16 mouse cellular contexts compared by ENCODE assay signal in genomic region chr10:43759186-43759905, GRCm38 (mm10).
A peak's percentile ranks its signal among the peaks of the same experiment; 100 is the strongest.
DNase-seq lines count a peak whose midpoint lies in the region; ATAC-seq and TF ChIP-seq lines count a peak whose summit lies in the region.
"Had no signal": no experiment of that assay in that cellular context is flagged by ENCODE, and none has a peak within 500 bp of the region (broad histone marks: within the 10 kb centered on the region; RNA-seq: fewer than 3 reads in every experiment).

No protein-coding gene starts in this region.

- DNase-seq in heart, embryonic 10.5 days (ENCODE audit: low spot score) = peak; percentile 67
- no peak for DNase-seq in heart, adult 9 months (ENCODE audit: low spot score in 2 of 2)
- DNase-seq in left cerebral cortex, adult 9 months (ENCODE audit: low spot score in 2 of 2) = peak; percentile 7 to 20
- no peak for DNase-seq in left cerebral cortex, postnatal 4 days
- DNase-seq in telencephalon, adult 2 months (ENCODE audit: low read depth, low spot score) = peak; percentile 32
- DNase-seq in gastrocnemius, adult 18-20 months (ENCODE audit: low spot score) = no peak
- DNase-seq: adrenal gland, postnatal 36 days; cerebellum, adult 11 months; heart, postnatal 4 days; midbrain, embryonic 14.5 days had no signal

- no peaks in the 10 kb centered on the region for H3K9me3 ChIP-seq in heart, embryonic 10.5 days
- no peaks in the 10 kb centered on the region for H3K9me3 ChIP-seq in forebrain, embryonic 16.5 days (ENCODE audit: control insufficient read depth, low read length)
- H3K9me3 ChIP-seq: embryonic facial prominence, embryonic 13.5 days; limb, embryonic 10.5 days had no signal

- intact Hi-C loops in left cerebral cortex, postnatal 4 days (cut with DNase I) = no loop called here

- no peak for ATAC-seq in forebrain, embryonic 16.5 days

- 65% methylated on average over 14 of the region's 14 CpGs for WGBS in heart, embryonic 10.5 days
- WGBS in bone marrow, adult 2 months = 64% methylated on average over 14 of the region's 14 CpGs
- 81% methylated on average over 14 of the region's 14 CpGs for WGBS in forebrain, embryonic 16.5 days

- peak; percentile 20; the same call in 1 of the 2 replicates for TF ChIP-seq POLR2A in bone marrow, adult 2 months (IDR thresholded peaks at IDR 0.05; ENCODE audit: borderline replicate concordance, control insufficient read depth, low read depth, low read length)

- no peak for TF ChIP-seq CTCF in bone marrow, adult 2 months (IDR thresholded peaks at IDR 0.05; ENCODE audit: control insufficient read depth, insufficient read depth, low read length)

- H3K9ac ChIP-seq in forebrain, embryonic 16.5 days (replicated peaks; ENCODE audit: low read depth, low read length) = no peak overlapping the region
- H3K9ac ChIP-seq: embryonic facial prominence, embryonic 13.5 days had no signal

- no peaks in the 10 kb centered on the region for H3K36me3 ChIP-seq in heart, embryonic 10.5 days
- no peaks in the 10 kb centered on the region for H3K36me3 ChIP-seq in forebrain, embryonic 16.5 days (ENCODE audit: control insufficient read depth, insufficient read depth)
- H3K36me3 ChIP-seq: embryonic facial prominence, embryonic 13.5 days; limb, embryonic 10.5 days had no signal

- no peak overlapping the region for H3K27ac ChIP-seq in heart, embryonic 10.5 days
- no peak overlapping the region; the same call in 1 of the 2 replicates for H3K27ac ChIP-seq in bone marrow, adult 2 months (ENCODE audit: control insufficient read depth, insufficient read depth, low read depth, low read length, poor library complexity)
- H3K27ac ChIP-seq in forebrain, embryonic 16.5 days (ENCODE audit: low read length) = no peak overlapping the region
- H3K27ac ChIP-seq: embryonic facial prominence, embryonic 13.5 days; limb, embryonic 10.5 days; macrophage had no signal

- no peak overlapping the region for H3K4me3 ChIP-seq in heart, embryonic 10.5 days
- no peak overlapping the region for H3K4me3 ChIP-seq in bone marrow, adult 2 months (replicated peaks; ENCODE audit: control insufficient read depth, low read depth, low read length)
- no peak overlapping the region for H3K4me3 ChIP-seq in forebrain, embryonic 16.5 days (replicated peaks; ENCODE audit: low read length)
- H3K4me3 ChIP-seq: embryonic facial prominence, embryonic 13.5 days; limb, embryonic 10.5 days had no signal

- H3K4me2 ChIP-seq in forebrain, embryonic 16.5 days (ENCODE audit: low read length) = no peak overlapping the region
- H3K4me2 ChIP-seq: embryonic facial prominence, embryonic 13.5 days; heart, embryonic 11.5 days had no signal

- H3K4me1 ChIP-seq in heart, embryonic 10.5 days = peaks cover 13% of the 10 kb centered on the region; the same call in 1 of the 2 replicates
- H3K4me1 ChIP-seq in bone marrow, adult 2 months (ENCODE audit: control insufficient read depth, insufficient read depth, low read length) = peaks cover 5% of the 10 kb centered on the region
- no peaks in the 10 kb centered on the region for H3K4me1 ChIP-seq in forebrain, embryonic 16.5 days (replicated peaks; ENCODE audit: control insufficient read depth, insufficient read depth, low read length)

- no peaks in the 10 kb centered on the region for H3K27me3 ChIP-seq in heart, embryonic 10.5 days (ENCODE audit: insufficient read depth, poor library complexity, severe bottlenecking)
- no peaks in the 10 kb centered on the region for H3K27me3 ChIP-seq in forebrain, embryonic 16.5 days (replicated peaks; ENCODE audit: control insufficient read depth, insufficient read depth, low read length)
- H3K27me3 ChIP-seq: embryonic facial prominence, embryonic 13.5 days had no signal

Comparison
In these comparisons a context has a peak if more than half of its experiments do, and no peak if none do; other contexts are left out.
1. DNase-seq: peak in heart, embryonic 10.5 days (single experiment), left cerebral cortex, adult 9 months (2 of 2) and telencephalon, adult 2 months (single experiment); none in heart, adult 9 months (0 of 2), left cerebral cortex, postnatal 4 days (single experiment) and gastrocnemius, adult 18-20 months (single experiment).